Mouse (Mus musculus) liver, embryonic 15.5 days (tissue): ENCODE measurements around the gene Lrrc58. TPM values are rescaled to one million over a fixed set of nuclear protein-coding genes. Genes with fewer than 3 reads are reported as not detected.
A peak's percentile ranks its signal among the peaks of the same experiment; 100 is the strongest.

Experiments used
- ATAC-seq: fragments of 200-750 bp; cut with Nextera tagmentation; 2 replicates; pipeline ENCODE4 v1.8.0; 2017; ENCODE audit warnings: moderate number of reproducible peaks, mild to moderate bottlenecking, moderate library complexity; ENCODE audit not compliant: insufficient read depth
- H3K27ac ChIP-seq: fragments of 300-500 bp; sonication (generic); replicated peaks from 2 replicates; pipeline ENCODE4 v1.5.1; 2015; ENCODE audit warnings: mild to moderate bottlenecking, inconsistent platforms
- H3K27me3 ChIP-seq: fragments of 300-500 bp; sonication (generic); 2 replicates; pipeline ENCODE4 v1.6.1; 2015; ENCODE audit warnings: mild to moderate bottlenecking, inconsistent platforms
- H3K36me3 ChIP-seq: fragments of 300-500 bp; sonication (generic); replicated peaks from 2 replicates; pipeline ENCODE4 v1.6.1; 2015; ENCODE audit warnings: moderate library complexity, mild to moderate bottlenecking, inconsistent platforms
- H3K4me1 ChIP-seq: fragments of 300-500 bp; sonication (generic); replicated peaks from 2 replicates; pipeline ENCODE4 v1.6.1; 2015; ENCODE audit warnings: inconsistent platforms
- H3K4me2 ChIP-seq: fragments of 300-500 bp; sonication (generic); 2 replicates; pipeline ENCODE4 v1.6.1; 2015; ENCODE audit warnings: moderate library complexity, mild to moderate bottlenecking, inconsistent platforms
- H3K4me3 ChIP-seq: fragments of 300-500 bp; sonication (generic); replicated peaks from 2 replicates; pipeline ENCODE4 v1.5.1; 2015; ENCODE audit warnings: mild to moderate bottlenecking, inconsistent platforms
- H3K9ac ChIP-seq: fragments of 300-500 bp; sonication (generic); 2 replicates; pipeline ENCODE4 v1.6.1; 2015; ENCODE audit warnings: moderate library complexity, mild to moderate bottlenecking, inconsistent platforms
- H3K9me3 ChIP-seq: fragments of 300-500 bp; sonication (generic); replicated peaks from 2 replicates; pipeline ENCODE4 v1.6.1; 2016; ENCODE audit warnings: inconsistent platforms
- WGBS: fragments of 180-500 bp; shearing (Covaris S2); methylation state at CpG from one replicate; pipeline ENCODE4 v1.1.7; 2015; ENCODE audit warnings: mixed read lengths; ENCODE audit not compliant: insufficient replicate concordance; 5-methylcytosine and 5-hydroxymethylcytosine counted together
- polyA plus RNA-seq: library from polyadenylated mRNA; unstranded; fragments of >200 nt; fragmentation: Nextera tagmentation; extraction: Ambion mirVana; gene quantifications from 2 replicates; pipeline ENCODE4 v1.2.1, GENCODE M21; 2015

The Lrrc58 gene
- polyA plus RNA-seq = 12.0 TPM in 2 replicates

GRCm38 (mm10) chr16:37867791-37868505, at the start of gene Lrrc58:
TSS of gene Lrrc58 (plus strand) at chr16:37868389.
- H3K27ac ChIP-seq = peak within 1 kb of the TSS; percentile 86
- WGBS = under 1% methylated on average over 86 of the region's 86 CpGs
- no peaks in the 10 kb centered on the region for H3K27me3 ChIP-seq
- H3K4me1 ChIP-seq = peaks cover 32% of the 10 kb centered on the region
- H3K4me2 ChIP-seq = peak within 1 kb of the TSS; percentile 83
- H3K9me3 ChIP-seq = no peaks in the 10 kb centered on the region
- peak within 1 kb of the TSS; percentile 80 for H3K4me3 ChIP-seq
- H3K9ac ChIP-seq = peak within 1 kb of the TSS; percentile 71
- peak; percentile 86 for ATAC-seq
- H3K36me3 ChIP-seq = no peaks in the 10 kb centered on the region

- H3K4me3 ChIP-seq = no peak overlapping the region
- H3K9ac ChIP-seq = no peak overlapping the region
- no peak for ATAC-seq
- H3K36me3 ChIP-seq = no peaks in the 10 kb centered on the region
- WGBS = 59% methylated on average over 5 of the region's 5 CpGs
- no peaks in the 10 kb centered on the region for H3K27me3 ChIP-seq
- no peak overlapping the region for H3K4me2 ChIP-seq
- no peaks in the 10 kb centered on the region for H3K9me3 ChIP-seq
- no peak overlapping the region for H3K27ac ChIP-seq
- H3K4me1 ChIP-seq = no peaks in the 10 kb centered on the region
Observed at GRCm38 (mm10) chr16:37823949-37824348, 44.2 kb upstream of the Lrrc58 start.

- no peak for ATAC-seq
- Histone ChIP-seq H3K27ac (no peak overlapping the region), H3K27me3 (no peaks in the 10 kb centered on the region), H3K4me1 (no peaks in the 10 kb centered on the region), H3K9ac (no peak overlapping the region), H3K4me2 (no peak overlapping the region), H3K36me3 (no peaks in the 10 kb centered on the region), H3K9me3 (no peaks in the 10 kb centered on the region), H3K4me3 (no peak overlapping the region)
- 75% methylated on average over 12 of the region's 12 CpGs for WGBS
Observed at GRCm38 (mm10) chr16:37824778-37825505, 43.2 kb upstream of the Lrrc58 start.

- 80% methylated on average over 3 of the region's 3 CpGs for WGBS
- no peaks in the 10 kb centered on the region for H3K36me3 ChIP-seq
- no peak overlapping the region for H3K9ac ChIP-seq
- H3K4me3 ChIP-seq = no peak overlapping the region
- H3K27ac ChIP-seq = no peak overlapping the region
- H3K9me3 ChIP-seq = no peaks in the 10 kb centered on the region
- H3K4me1 ChIP-seq = no peaks in the 10 kb centered on the region
- ATAC-seq = no peak
- H3K4me2 ChIP-seq = no peak overlapping the region
- H3K27me3 ChIP-seq = no peaks in the 10 kb centered on the region
Observed at GRCm38 (mm10) chr16:37826286-37826685, 41.9 kb upstream of the Lrrc58 start.

GRCm38 (mm10) chr16:37831041-37831440, 37.1 kb upstream of the Lrrc58 start:
- no peak overlapping the region for H3K27ac ChIP-seq
- H3K4me2 ChIP-seq = no peak overlapping the region
- no peaks in the 10 kb centered on the region for H3K9me3 ChIP-seq
- 67% methylated on average over 7 of the region's 7 CpGs for WGBS
- no peaks in the 10 kb centered on the region for H3K27me3 ChIP-seq
- H3K36me3 ChIP-seq = no peaks in the 10 kb centered on the region
- H3K4me1 ChIP-seq = no peaks in the 10 kb centered on the region
- no peak overlapping the region for H3K9ac ChIP-seq
- no peak for ATAC-seq
- H3K4me3 ChIP-seq = no peak overlapping the region

- H3K9ac ChIP-seq = no peak overlapping the region
- 48% methylated on average over 3 of the region's 3 CpGs for WGBS
- H3K4me3 ChIP-seq = no peak overlapping the region
- ATAC-seq = no peak
- no peaks in the 10 kb centered on the region for H3K9me3 ChIP-seq
- no peak overlapping the region for H3K4me2 ChIP-seq
- H3K27ac ChIP-seq = no peak overlapping the region
- H3K27me3 ChIP-seq = no peaks in the 10 kb centered on the region
- no peaks in the 10 kb centered on the region for H3K4me1 ChIP-seq
- no peaks in the 10 kb centered on the region for H3K36me3 ChIP-seq
Observed at GRCm38 (mm10) chr16:37837571-37837970, 30.6 kb upstream of the Lrrc58 start.

GRCm38 (mm10) chr16:37842439-37842838, 25.8 kb upstream of the Lrrc58 start:
- Histone ChIP-seq H3K27ac (no peak overlapping the region), H3K9ac (no peak overlapping the region), H3K27me3 (no peaks in the 10 kb centered on the region), H3K4me3 (no peak overlapping the region), H3K4me1 (0 out of 2 replicates have a peak, but pooled peaks cover 8% of the 10 kb centered on the region), H3K4me2 (no peak overlapping the region), H3K9me3 (no peaks in the 10 kb centered on the region), H3K36me3 (no peaks in the 10 kb centered on the region)
- ATAC-seq = no peak
- WGBS = 69% methylated on average over 2 of the region's 2 CpGs

- 59% methylated on average over 12 of the region's 12 CpGs for WGBS
- ATAC-seq = no peak
- no peaks in the 10 kb centered on the region for H3K36me3 ChIP-seq
Observed at GRCm38 (mm10) chr16:37843740-37844139, 24.4 kb upstream of the Lrrc58 start.

GRCm38 (mm10) chr16:37845202-37845925, 22.8 kb upstream of the Lrrc58 start:
- WGBS = 37% methylated on average over 7 of the region's 7 CpGs
- ATAC-seq = no peak

More at GRCm38 (mm10) chr16:37843740-37844139, 24.4 kb upstream of the Lrrc58 start:
- Histone ChIP-seq H3K27me3 (no peaks in the 10 kb centered on the region), H3K9me3 (no peaks in the 10 kb centered on the region), H3K4me3 (no peak overlapping the region), H3K9ac (no peak overlapping the region), H3K27ac (no peak overlapping the region), H3K4me1 (0 out of 2 replicates have a peak, but pooled peaks cover 8% of the 10 kb centered on the region), H3K4me2 (no peak overlapping the region)

GRCm38 (mm10) chr16:37847081-37847480, 21.1 kb upstream of the Lrrc58 start:
- H3K4me3 ChIP-seq = no peak overlapping the region
- H3K4me1 ChIP-seq = 0 out of 2 replicates have a peak, but pooled peaks cover 11% of the 10 kb centered on the region
- no peak overlapping the region for H3K27ac ChIP-seq
- no peaks in the 10 kb centered on the region for H3K36me3 ChIP-seq
- no peak overlapping the region for H3K4me2 ChIP-seq
- H3K9me3 ChIP-seq = no peaks in the 10 kb centered on the region
- no peak for ATAC-seq
- 43% methylated on average over 3 of the region's 3 CpGs for WGBS
- H3K27me3 ChIP-seq = no peaks in the 10 kb centered on the region
- no peak overlapping the region for H3K9ac ChIP-seq

More at GRCm38 (mm10) chr16:37845202-37845925, 22.8 kb upstream of the Lrrc58 start:
- Histone ChIP-seq H3K27me3 (no peaks in the 10 kb centered on the region), H3K4me2 (no peak overlapping the region), H3K9me3 (no peaks in the 10 kb centered on the region), H3K36me3 (no peaks in the 10 kb centered on the region), H3K4me3 (no peak overlapping the region), H3K27ac (no peak overlapping the region), H3K4me1 (0 out of 2 replicates have a peak, but pooled peaks cover 8% of the 10 kb centered on the region), H3K9ac (no peak overlapping the region)

GRCm38 (mm10) chr16:37851366-37851765, 16.8 kb upstream of the Lrrc58 start:
- WGBS = 28% methylated on average over 5 of the region's 5 CpGs
- Histone ChIP-seq H3K36me3 (no peaks in the 10 kb centered on the region), H3K9me3 (no peaks in the 10 kb centered on the region), H3K27me3 (no peaks in the 10 kb centered on the region), H3K9ac (no peak overlapping the region), H3K4me2 (no peak overlapping the region), H3K27ac (no peak overlapping the region), H3K4me1 (peaks cover 18% of the 10 kb centered on the region), H3K4me3 (no peak overlapping the region)
- ATAC-seq = 0 out of 2 replicates have a peak, but pooled peaks have one; percentile 49
